Mouse (Mus musculus): ENCODE data around the gene Sfxn2. TPM values are rescaled to one million over a fixed set of nuclear protein-coding genes. Genes with fewer than 3 reads are reported as not detected.

The Sfxn2 gene
- total and polyA plus RNA-seq, 3 experiments: 20.3 to 36.6 (median 21.2) TPM

- no peak overlapping the region for H3K27ac ChIP-seq (ENCODE audit: control insufficient read depth, low read depth, low read length)
- H3K36me3 ChIP-seq (ENCODE audit: control insufficient read depth in 1 of 2, insufficient read depth in 2 of 2, low read length in 2 of 2): peaks cover 0 to 1% of the 10 kb centered on the region in 2 experiments; a peak in 1 of 4 replicates
- no peak for DNase-seq (ENCODE audit: low read depth, low spot score)
- H3K4me1 ChIP-seq (ENCODE audit: control insufficient read depth in 1 of 2, insufficient read depth in 2 of 2, low read length in 2 of 2): no peaks in the 10 kb centered on the region
- no peaks in the 10 kb centered on the region for H3K9me3 ChIP-seq (replicated peaks; ENCODE audit: insufficient read depth, low read length)
- H3K79me2 ChIP-seq (ENCODE audit: control insufficient read depth, insufficient read depth, low read length, poor library complexity): no peaks in the 10 kb centered on the region
- no peak overlapping the region for H3K4me3 ChIP-seq (ENCODE audit: control insufficient read depth in 1 of 2, insufficient read depth in 1 of 2, low read depth in 2 of 2, low read length in 2 of 2)
- no peak for TF ChIP-seq SIN3A (IDR thresholded peaks at IDR 0.05; ENCODE audit: low read length)
- TF ChIP-seq CHD2 (IDR thresholded peaks at IDR 0.05; ENCODE audit: low read length): no peak
- TF ChIP-seq MYB (IDR thresholded peaks at IDR 0.05; ENCODE audit: low read depth, low read length): no peak
- TF ChIP-seq NELFE (IDR thresholded peaks at IDR 0.05; ENCODE audit: low read depth, low read length): no peak
- TF ChIP-seq EP300 (IDR thresholded peaks at IDR 0.05; ENCODE audit: low read depth in 1 of 2, low read length in 2 of 2): no peak
- no peak for TF ChIP-seq MXI1 (IDR thresholded peaks at IDR 0.05; ENCODE audit: low read depth, low read length)
- no peak for TF ChIP-seq MEF2A (IDR thresholded peaks at IDR 0.05; ENCODE audit: extremely low read depth, insufficient replicate concordance, low read depth, low read length, poor library complexity, severe bottlenecking)
- TF ChIP-seq UBTF (IDR thresholded peaks at IDR 0.05; ENCODE audit: borderline replicate concordance, insufficient read depth, low read depth, low read length): no peak
- no peak for TF ChIP-seq ZC3H11A (IDR thresholded peaks at IDR 0.05; ENCODE audit: low read depth, low read length)
- TF ChIP-seq BHLHE40 (IDR thresholded peaks at IDR 0.05; ENCODE audit: borderline replicate concordance, low read depth, low read length): no peak
- TF ChIP-seq CTCF (IDR thresholded peaks at IDR 0.05 in 2 of 3, conservative IDR thresholded peaks at IDR 0.05 in 1 of 3; ENCODE audit: control insufficient read depth in 1 of 3, insufficient read depth in 1 of 3, low read depth in 2 of 3, low read length in 3 of 3, poor library complexity in 1 of 3, severe bottlenecking in 1 of 3): no peak
- TF ChIP-seq POLR2A (IDR thresholded peaks at IDR 0.05; ENCODE audit: control insufficient read depth in 1 of 2, insufficient read depth in 1 of 2, low read depth in 1 of 2, low read length in 2 of 2, poor library complexity in 1 of 2): no peak
- H3K27me3 ChIP-seq (ENCODE audit: control insufficient read depth in 1 of 2, insufficient read depth in 2 of 2, low read length in 2 of 2): no peaks in the 10 kb centered on the region
- H3K9ac ChIP-seq (ENCODE audit: control insufficient read depth, low read depth, low read length, poor library complexity, severe bottlenecking): no peak overlapping the region
Observed at GRCm38 (mm10) chr19:46625015-46625414, 51.9 kb downstream of the Sfxn2 start.

DNA sequence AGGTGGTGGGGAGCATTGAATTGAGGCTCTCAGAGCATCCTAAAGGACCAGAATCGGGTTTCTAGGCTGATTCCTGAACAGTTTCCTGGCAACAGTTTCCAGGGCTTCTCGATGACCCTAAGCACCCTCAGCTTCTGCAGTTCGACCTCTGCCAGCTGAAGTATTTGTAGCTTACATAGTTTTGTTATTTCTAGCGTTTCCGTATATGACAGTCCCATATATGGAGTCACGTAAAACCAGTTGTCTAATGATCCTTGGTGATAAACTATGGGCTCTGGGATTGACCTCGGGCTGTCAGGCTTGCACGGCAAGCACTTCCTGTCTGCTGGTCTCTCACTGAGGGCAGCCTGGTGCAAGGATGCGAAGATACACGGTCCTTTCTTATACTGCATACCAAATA, 52.4 kb downstream of the Sfxn2 start:
- H3K9ac ChIP-seq (ENCODE audit: control insufficient read depth, low read depth, low read length, poor library complexity, severe bottlenecking): no peak overlapping the region
- DNase-seq (ENCODE audit: low read depth, low spot score): no peak
- H3K79me2 ChIP-seq (ENCODE audit: control insufficient read depth, insufficient read depth, low read length, poor library complexity): no peaks in the 10 kb centered on the region
- H3K27me3 ChIP-seq (ENCODE audit: control insufficient read depth in 1 of 2, insufficient read depth in 2 of 2, low read length in 2 of 2): no peaks in the 10 kb centered on the region
- no peaks in the 10 kb centered on the region for H3K4me1 ChIP-seq (ENCODE audit: control insufficient read depth in 1 of 2, insufficient read depth in 2 of 2, low read length in 2 of 2)
- H3K4me3 ChIP-seq (ENCODE audit: control insufficient read depth in 1 of 2, insufficient read depth in 1 of 2, low read depth in 2 of 2, low read length in 2 of 2): no peak overlapping the region
- H3K9me3 ChIP-seq (replicated peaks; ENCODE audit: insufficient read depth, low read length): no peaks in the 10 kb centered on the region
- peaks cover 0 to 1% of the 10 kb centered on the region in 2 experiments; a peak in 1 of 4 replicates for H3K36me3 ChIP-seq (ENCODE audit: control insufficient read depth in 1 of 2, insufficient read depth in 2 of 2, low read length in 2 of 2)
- H3K27ac ChIP-seq (ENCODE audit: control insufficient read depth, low read depth, low read length): no peak overlapping the region
- TF ChIP-seq TBP (IDR thresholded peaks at IDR 0.05; ENCODE audit: low read depth, low read length) (no peak), MXI1 (IDR thresholded peaks at IDR 0.05; ENCODE audit: low read depth, low read length) (no peak), ELF1 (IDR thresholded peaks at IDR 0.05; ENCODE audit: low read depth, low read length) (no peak), POLR2AphosphoS5 (IDR thresholded peaks at IDR 0.05; ENCODE audit: borderline replicate concordance, low read depth, low read length) (no peak)

GRCm38 (mm10) chr19:46628403-46628802, 55.2 kb downstream of the Sfxn2 start:
- Histone ChIP-seq H3K4me3 (ENCODE audit: control insufficient read depth in 1 of 2, insufficient read depth in 1 of 2, low read depth in 2 of 2, low read length in 2 of 2) (no peak overlapping the region), H3K27ac (ENCODE audit: control insufficient read depth, low read depth, low read length) (no peak overlapping the region), H3K4me1 (ENCODE audit: control insufficient read depth in 1 of 2, insufficient read depth in 2 of 2, low read length in 2 of 2) (no peaks in the 10 kb centered on the region), H3K36me3 (ENCODE audit: control insufficient read depth in 1 of 2, insufficient read depth in 2 of 2, low read length in 2 of 2) (peaks cover 0 to 1% of the 10 kb centered on the region in 2 experiments; a peak in 2 of 4 replicates), H3K9ac (ENCODE audit: control insufficient read depth, low read depth, low read length, poor library complexity, severe bottlenecking) (no peak overlapping the region), H3K27me3 (ENCODE audit: control insufficient read depth in 1 of 2, insufficient read depth in 2 of 2, low read length in 2 of 2) (no peaks in the 10 kb centered on the region), H3K9me3 (replicated peaks; ENCODE audit: insufficient read depth, low read length) (no peaks in the 10 kb centered on the region), H3K79me2 (ENCODE audit: control insufficient read depth, insufficient read depth, low read length, poor library complexity) (no peaks in the 10 kb centered on the region)
- no peak for DNase-seq (ENCODE audit: low read depth, low spot score)
- TF ChIP-seq MYB (IDR thresholded peaks at IDR 0.05; ENCODE audit: low read depth, low read length) (no peak), RAD21 (IDR thresholded peaks at IDR 0.05; ENCODE audit: low read depth, low read length) (no peak), GATA1 (IDR thresholded peaks at IDR 0.05; ENCODE audit: low read depth, low read length) (no peak), CHD2 (IDR thresholded peaks at IDR 0.05; ENCODE audit: low read length) (no peak), SMC3 (IDR thresholded peaks at IDR 0.05; ENCODE audit: low read depth, low read length) (no peak), JUND (IDR thresholded peaks at IDR 0.05; ENCODE audit: low read depth, low read length) (no peak), USF1 (IDR thresholded peaks at IDR 0.05; ENCODE audit: low read depth, low read length) (no peak), CHD1 (IDR thresholded peaks at IDR 0.05; ENCODE audit: low read depth, low read length) (no peak), TBP (IDR thresholded peaks at IDR 0.05; ENCODE audit: low read depth, low read length) (no peak), USF2 (IDR thresholded peaks at IDR 0.05; ENCODE audit: borderline replicate concordance in 1 of 2, insufficient read depth in 1 of 2, low read depth in 1 of 2, low read length in 2 of 2) (no peak), TAL1 (IDR thresholded peaks at IDR 0.05; ENCODE audit: low read length) (no peak), ZNF384 (IDR thresholded peaks at IDR 0.05; ENCODE audit: low read depth, low read length) (no peak), MAX (IDR thresholded peaks at IDR 0.05; ENCODE audit: low read length) (no peak), GABPA (IDR thresholded peaks at IDR 0.05; ENCODE audit: low read depth, low read length) (no peak), UBTF (IDR thresholded peaks at IDR 0.05; ENCODE audit: borderline replicate concordance, insufficient read depth, low read depth, low read length) (no peak), MEF2A (IDR thresholded peaks at IDR 0.05; ENCODE audit: extremely low read depth, insufficient replicate concordance, low read depth, low read length, poor library complexity, severe bottlenecking) (no peak)

All from MEL (cell line).